Mouse (Mus musculus): ENCODE results near the gene Rgs6. TPM values are rescaled to one million over a fixed set of nuclear protein-coding genes. Genes with fewer than 3 reads are reported as not detected.
A peak's percentile ranks its signal among the peaks of the same experiment; 100 is the strongest.

Gene Rgs6
- polyA plus RNA-seq, 1 experiment from 2014 or later: 2.6 TPM

DNA sequence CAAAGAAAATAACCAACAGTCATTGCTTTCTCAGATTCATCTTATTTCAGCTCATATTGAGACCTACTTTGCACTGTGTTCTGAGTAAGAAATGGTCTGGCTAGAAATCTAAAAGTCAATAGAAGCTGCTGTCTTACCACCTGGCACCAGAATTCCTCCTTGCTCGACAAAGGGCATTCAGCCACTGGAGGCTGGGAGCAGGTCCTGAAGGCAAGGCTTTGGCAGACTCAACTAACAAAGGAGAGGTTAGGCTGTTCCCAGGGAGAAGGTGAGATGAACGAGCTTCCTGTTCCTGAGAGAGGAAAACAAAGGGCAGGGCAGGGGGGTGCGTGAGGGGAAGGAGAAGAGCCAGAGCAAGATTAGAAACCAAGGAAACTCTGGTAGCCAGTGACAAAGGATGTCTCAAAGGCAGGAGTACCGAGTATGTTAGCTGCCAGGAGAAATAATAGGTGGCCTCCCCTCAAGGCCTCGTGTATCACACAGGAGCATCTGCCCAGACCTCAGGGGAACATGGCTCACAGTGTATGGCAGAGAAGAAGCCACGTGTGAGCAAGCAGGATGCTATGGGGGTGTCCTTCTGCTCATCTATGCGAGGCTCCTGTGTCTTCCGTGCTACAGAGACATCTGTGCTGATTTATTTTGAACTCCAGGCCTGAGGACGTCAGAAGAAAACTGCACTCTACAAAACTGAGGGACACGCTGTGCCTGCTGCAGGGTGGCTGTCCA, 510.7 kb downstream of the Rgs6 start:
- no peak overlapping the region for H3K4me3 ChIP-seq (ENCODE audit: low read depth, low read length)

DNA sequence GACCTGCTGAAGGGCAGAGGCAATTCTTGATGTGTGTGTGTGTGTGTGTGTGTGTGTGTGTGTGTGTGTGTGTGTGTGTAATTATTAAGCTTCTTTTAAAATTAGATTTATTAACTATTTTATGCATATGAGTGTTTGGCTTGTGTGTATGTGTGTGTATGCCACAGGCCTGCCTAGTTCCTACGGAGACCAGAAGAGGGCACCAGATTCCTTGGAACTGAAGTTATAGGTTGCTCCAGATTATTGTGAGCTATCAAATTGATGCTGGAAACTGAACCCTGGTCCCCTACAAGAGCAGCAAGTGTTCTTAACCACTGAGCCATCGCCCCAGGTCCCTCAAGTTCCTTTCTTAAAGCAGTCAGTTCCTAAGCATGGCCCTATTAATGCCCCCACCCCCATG, 511.8 kb downstream of the Rgs6 start:
- WGBS: 87% methylated on average over 2 of the region's 2 CpGs
- Histone ChIP-seq H3K4me1 (ENCODE audit: control insufficient read depth, insufficient read depth, low read length) (no peaks in the 10 kb centered on the region), H3K9ac (ENCODE audit: low read depth, low read length) (no peak overlapping the region), H3K9me3 (ENCODE audit: control insufficient read depth, low read length) (no peaks in the 10 kb centered on the region), H3K36me3 (ENCODE audit: control insufficient read depth, insufficient read depth, low read length) (no peaks in the 10 kb centered on the region), H3K27me3 (replicated peaks; ENCODE audit: control insufficient read depth, insufficient read depth, low read length) (no peaks in the 10 kb centered on the region), H3K4me2 (ENCODE audit: low read depth, low read length) (no peak overlapping the region), H3K27ac (replicated peaks; ENCODE audit: low read depth, low read length) (no peak overlapping the region), H3K4me3 (ENCODE audit: low read depth, low read length) (no peak overlapping the region)
- no peak for DNase-seq (ENCODE audit: low spot score)
- ATAC-seq (ENCODE audit: low read depth): no peak

More for the DNA sequence above, 510.7 kb downstream of the Rgs6 start:
- Histone ChIP-seq H3K4me1 (ENCODE audit: control insufficient read depth, insufficient read depth, low read length) (no peaks in the 10 kb centered on the region), H3K36me3 (ENCODE audit: control insufficient read depth, insufficient read depth, low read length) (no peaks in the 10 kb centered on the region), H3K27me3 (replicated peaks; ENCODE audit: control insufficient read depth, insufficient read depth, low read length) (no peaks in the 10 kb centered on the region), H3K27ac (replicated peaks; ENCODE audit: low read depth, low read length) (no peak overlapping the region), H3K9me3 (ENCODE audit: control insufficient read depth, low read length) (no peaks in the 10 kb centered on the region), H3K4me2 (ENCODE audit: low read depth, low read length) (no peak overlapping the region), H3K9ac (ENCODE audit: low read depth, low read length) (no peak overlapping the region)
- DNase-seq (ENCODE audit: low spot score) (no peak), ATAC-seq (ENCODE audit: low read depth) (no peak)
- 47% methylated on average over 10 of the region's 10 CpGs for WGBS

DNA sequence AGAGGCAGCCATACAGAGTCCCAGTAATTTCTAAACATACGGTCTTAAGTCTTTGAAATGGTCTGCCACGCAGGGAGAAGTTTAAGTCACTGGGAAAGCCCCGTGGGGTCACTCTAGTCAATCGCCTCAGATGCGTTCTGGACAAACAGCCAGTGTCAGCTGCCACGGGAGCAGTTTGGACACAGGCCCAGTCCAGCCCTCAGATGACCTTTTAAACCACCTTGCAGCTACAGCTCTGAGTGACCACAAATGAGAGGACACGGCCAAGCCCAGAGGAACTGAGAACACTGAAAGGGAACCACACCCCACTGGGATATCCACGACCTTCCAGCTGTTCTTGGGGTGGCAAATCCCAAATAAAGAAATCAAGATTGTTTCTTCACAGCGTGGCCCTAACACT, 512.3 kb downstream of the Rgs6 start:
- Histone ChIP-seq H3K4me1 (ENCODE audit: control insufficient read depth, insufficient read depth, low read length) (no peaks in the 10 kb centered on the region), H3K36me3 (ENCODE audit: control insufficient read depth, insufficient read depth, low read length) (no peaks in the 10 kb centered on the region), H3K27me3 (replicated peaks; ENCODE audit: control insufficient read depth, insufficient read depth, low read length) (no peaks in the 10 kb centered on the region), H3K9ac (ENCODE audit: low read depth, low read length) (no peak overlapping the region), H3K4me3 (ENCODE audit: low read depth, low read length) (no peak overlapping the region), H3K27ac (replicated peaks; ENCODE audit: low read depth, low read length) (no peak overlapping the region), H3K4me2 (ENCODE audit: low read depth, low read length) (no peak overlapping the region), H3K9me3 (ENCODE audit: control insufficient read depth, low read length) (no peaks in the 10 kb centered on the region)
- ATAC-seq (ENCODE audit: low read depth) (no peak), DNase-seq (ENCODE audit: low spot score) (no peak)
- 73% methylated on average over 9 of the region's 9 CpGs for WGBS

DNA sequence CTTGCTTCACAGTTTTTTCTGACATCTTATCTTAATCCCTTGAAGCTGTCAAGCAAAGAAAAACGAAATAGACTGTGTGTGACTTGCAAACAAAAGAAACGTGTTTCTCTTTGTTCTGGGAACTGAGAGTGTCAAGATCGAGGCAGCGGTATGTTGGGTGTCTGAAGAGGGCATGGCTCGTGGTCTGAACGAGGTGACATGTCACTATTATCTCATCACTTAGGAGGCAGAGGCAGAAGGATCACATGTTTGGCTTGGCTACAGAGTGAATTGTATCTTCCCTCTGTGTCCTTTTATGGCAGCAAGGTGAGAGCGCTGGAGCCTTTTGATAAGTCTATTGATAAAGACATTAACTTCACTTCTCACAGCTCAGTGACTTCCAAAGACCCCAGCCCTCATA, 512.8 kb downstream of the Rgs6 start:
- Histone ChIP-seq H3K4me3 (ENCODE audit: low read depth, low read length) (no peak overlapping the region), H3K27ac (replicated peaks; ENCODE audit: low read depth, low read length) (no peak overlapping the region), H3K27me3 (replicated peaks; ENCODE audit: control insufficient read depth, insufficient read depth, low read length) (no peaks in the 10 kb centered on the region), H3K4me1 (ENCODE audit: control insufficient read depth, insufficient read depth, low read length) (no peaks in the 10 kb centered on the region), H3K4me2 (ENCODE audit: low read depth, low read length) (no peak overlapping the region), H3K36me3 (ENCODE audit: control insufficient read depth, insufficient read depth, low read length) (no peaks in the 10 kb centered on the region), H3K9me3 (ENCODE audit: control insufficient read depth, low read length) (no peaks in the 10 kb centered on the region), H3K9ac (ENCODE audit: low read depth, low read length) (no peak overlapping the region)
- DNase-seq (ENCODE audit: low spot score) (no peak), ATAC-seq (ENCODE audit: low read depth) (no peak)
- 75% methylated on average over 7 of the region's 7 CpGs for WGBS

DNA sequence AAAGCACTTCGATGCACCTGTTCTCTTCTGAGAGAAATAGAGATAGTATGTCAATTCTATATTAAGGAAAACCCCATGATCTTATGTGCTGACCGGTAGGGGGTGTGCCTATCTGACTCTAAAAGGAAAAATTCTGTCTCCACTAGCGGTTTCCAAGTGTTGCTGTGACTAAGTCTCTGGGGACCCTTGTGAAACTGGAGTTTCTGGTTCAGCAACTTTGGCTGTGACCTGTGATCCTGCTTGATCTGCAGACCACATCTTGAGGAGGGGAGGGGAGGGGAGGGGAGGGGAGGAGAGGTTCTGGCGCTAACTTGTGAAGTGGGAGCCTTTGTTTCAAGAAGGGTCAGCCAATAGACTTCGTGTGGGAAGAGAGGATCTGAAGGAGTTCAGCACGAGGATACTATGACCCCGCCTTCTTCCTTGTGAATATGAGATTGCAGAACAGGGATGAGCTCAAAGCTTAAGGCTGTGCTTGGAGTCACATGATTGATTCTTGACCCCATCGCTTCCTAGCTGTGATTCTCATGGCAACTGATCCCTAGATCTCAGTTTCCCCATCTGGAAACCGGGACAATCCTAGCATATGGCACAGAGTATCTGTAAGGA, 517.5 kb downstream of the Rgs6 start:
- Histone ChIP-seq H3K4me2 (ENCODE audit: low read depth, low read length) (no peak overlapping the region), H3K9ac (ENCODE audit: low read depth, low read length) (no peak overlapping the region), H3K4me1 (ENCODE audit: control insufficient read depth, insufficient read depth, low read length) (no peaks in the 10 kb centered on the region), H3K27me3 (replicated peaks; ENCODE audit: control insufficient read depth, insufficient read depth, low read length) (no peaks in the 10 kb centered on the region), H3K36me3 (ENCODE audit: control insufficient read depth, insufficient read depth, low read length) (no peaks in the 10 kb centered on the region), H3K4me3 (ENCODE audit: low read depth, low read length) (no peak overlapping the region), H3K9me3 (ENCODE audit: control insufficient read depth, low read length) (no peaks in the 10 kb centered on the region), H3K27ac (replicated peaks; ENCODE audit: low read depth, low read length) (no peak overlapping the region)
- 51% methylated on average over 8 of the region's 9 CpGs for WGBS
- no peak for ATAC-seq (ENCODE audit: low read depth)
- DNase-seq (ENCODE audit: low spot score): peak; percentile 53

DNA sequence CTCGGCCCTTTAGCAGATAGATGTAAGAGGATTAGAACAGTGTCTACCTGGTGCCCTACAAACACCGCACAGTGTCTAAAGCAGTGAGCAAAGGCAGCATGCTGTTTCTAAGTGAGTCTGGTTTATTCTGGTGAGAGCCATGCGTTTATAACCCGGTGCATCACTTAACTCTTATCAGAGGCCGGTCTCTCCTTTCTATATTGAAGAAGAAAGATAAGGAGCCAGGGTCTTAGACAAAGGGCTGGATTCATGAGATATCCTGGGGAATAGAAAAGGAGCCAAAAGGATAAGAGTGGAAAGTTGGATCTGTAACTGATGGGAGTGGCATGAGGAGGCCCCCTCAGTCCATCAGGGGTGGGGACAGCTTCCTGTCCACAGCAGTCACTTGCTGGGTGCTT, 518.0 kb downstream of the Rgs6 start:
- Histone ChIP-seq H3K4me3 (ENCODE audit: low read depth, low read length) (no peak overlapping the region), H3K4me1 (ENCODE audit: control insufficient read depth, insufficient read depth, low read length) (no peaks in the 10 kb centered on the region), H3K4me2 (ENCODE audit: low read depth, low read length) (no peak overlapping the region), H3K9ac (ENCODE audit: low read depth, low read length) (no peak overlapping the region), H3K36me3 (ENCODE audit: control insufficient read depth, insufficient read depth, low read length) (no peaks in the 10 kb centered on the region), H3K27me3 (replicated peaks; ENCODE audit: control insufficient read depth, insufficient read depth, low read length) (no peaks in the 10 kb centered on the region), H3K9me3 (ENCODE audit: control insufficient read depth, low read length) (no peaks in the 10 kb centered on the region), H3K27ac (replicated peaks; ENCODE audit: low read depth, low read length) (no peak overlapping the region)
- WGBS: 84% methylated on average over 5 of the region's 5 CpGs
- no peak for ATAC-seq (ENCODE audit: low read depth)
- no peak for DNase-seq (ENCODE audit: low spot score)

DNA sequence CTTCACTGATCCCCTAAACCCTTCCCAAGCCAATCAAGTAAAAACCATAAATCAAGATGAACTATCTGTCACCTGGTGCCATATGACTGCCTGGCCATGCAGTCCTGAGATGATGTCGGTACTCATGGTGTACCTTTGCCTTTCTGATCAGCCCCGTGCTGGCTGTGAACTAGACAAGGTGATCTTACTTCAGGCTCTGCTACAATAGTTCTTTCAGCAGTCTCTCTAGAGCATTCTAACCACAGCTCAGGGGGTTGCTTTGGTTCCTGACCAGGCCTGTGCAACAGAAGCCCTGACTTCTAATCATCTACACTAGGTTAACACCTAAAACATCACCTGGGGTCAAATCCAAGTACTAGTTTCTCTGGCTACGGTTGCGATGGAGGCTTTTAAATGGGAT, 521.4 kb downstream of the Rgs6 start:
- no peaks in the 10 kb centered on the region for H3K27me3 ChIP-seq (replicated peaks; ENCODE audit: control insufficient read depth, insufficient read depth, low read length)

DNA sequence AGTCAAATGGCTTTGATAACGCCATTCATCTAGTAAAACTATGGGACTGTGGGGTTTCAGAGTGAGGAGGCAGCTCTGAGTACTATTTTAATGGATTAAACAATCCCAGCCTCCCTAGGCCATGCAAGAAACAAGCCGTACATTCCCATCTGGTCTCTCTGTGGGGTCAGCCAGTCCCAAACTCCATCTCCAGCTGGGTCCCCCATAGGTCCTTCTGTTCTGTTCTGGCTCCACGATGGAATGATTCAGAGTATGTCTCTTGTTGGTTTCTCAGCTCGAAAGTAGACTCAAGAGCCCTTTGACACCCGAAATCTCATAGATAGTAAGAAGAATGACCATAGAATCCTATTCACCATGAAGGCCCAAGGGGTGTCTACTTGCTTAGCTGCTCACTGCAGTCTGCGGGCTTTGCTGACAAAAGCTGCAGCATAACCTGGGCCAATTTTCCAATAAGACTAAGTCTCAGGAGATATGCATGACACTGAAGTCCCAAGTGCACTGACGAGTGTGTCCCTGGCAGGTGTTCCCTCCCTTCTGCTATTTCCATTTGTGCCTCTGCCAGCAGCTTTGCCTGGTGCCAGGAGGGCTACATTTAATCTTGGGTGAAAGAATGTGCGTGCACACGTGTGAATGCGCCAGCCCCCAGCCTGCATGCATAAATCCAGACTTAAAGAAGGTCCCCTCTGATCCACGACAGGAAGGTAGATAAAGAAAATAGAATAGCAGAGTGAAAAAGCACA, 522.0 kb downstream of the Rgs6 start:
- no peak overlapping the region for H3K9ac ChIP-seq (ENCODE audit: low read depth, low read length)
- 74% methylated on average over 11 of the region's 11 CpGs for WGBS
- no peak overlapping the region for H3K27ac ChIP-seq (replicated peaks; ENCODE audit: low read depth, low read length)
- H3K9me3 ChIP-seq (ENCODE audit: control insufficient read depth, low read length): no peaks in the 10 kb centered on the region
- no peak overlapping the region for H3K4me3 ChIP-seq (ENCODE audit: low read depth, low read length)
- no peaks in the 10 kb centered on the region for H3K27me3 ChIP-seq (replicated peaks; ENCODE audit: control insufficient read depth, insufficient read depth, low read length)
- no peak overlapping the region for H3K4me2 ChIP-seq (ENCODE audit: low read depth, low read length)
- H3K36me3 ChIP-seq (ENCODE audit: control insufficient read depth, insufficient read depth, low read length): no peaks in the 10 kb centered on the region
- ATAC-seq (ENCODE audit: low read depth) (peak; percentile 58; the same call in 1 of the 2 replicates), DNase-seq (ENCODE audit: low spot score) (peak; percentile 31)
- no peaks in the 10 kb centered on the region for H3K4me1 ChIP-seq (ENCODE audit: control insufficient read depth, insufficient read depth, low read length)

More for the DNA sequence above, 521.4 kb downstream of the Rgs6 start:
- WGBS: 88% methylated on average over 4 of the region's 4 CpGs
- H3K4me1 ChIP-seq (ENCODE audit: control insufficient read depth, insufficient read depth, low read length): no peaks in the 10 kb centered on the region
- H3K9ac ChIP-seq (ENCODE audit: low read depth, low read length): no peak overlapping the region
- H3K36me3 ChIP-seq (ENCODE audit: control insufficient read depth, insufficient read depth, low read length): no peaks in the 10 kb centered on the region
- H3K4me3 ChIP-seq (ENCODE audit: low read depth, low read length): no peak overlapping the region
- H3K27ac ChIP-seq (replicated peaks; ENCODE audit: low read depth, low read length): no peak overlapping the region
- H3K4me2 ChIP-seq (ENCODE audit: low read depth, low read length): no peak overlapping the region
- no peak for ATAC-seq (ENCODE audit: low read depth)
- DNase-seq (ENCODE audit: low spot score): no peak
- H3K9me3 ChIP-seq (ENCODE audit: control insufficient read depth, low read length): no peaks in the 10 kb centered on the region
